Mouse (Mus musculus): ENCODE measurements around the gene AI661453. TPM values are rescaled to one million over a fixed set of nuclear protein-coding genes. Genes with fewer than 3 reads are reported as not detected.

AI661453 gene
- polyA plus RNA-seq, 1 experiment: 13.0 TPM

GRCm38 (mm10) chr17:47512956-47513775 is 76.8 kb downstream of the AI661453 start:
- no peak for DNase-seq
- TF ChIP-seq POLR2A (IDR thresholded peaks at IDR 0.05; ENCODE audit: borderline replicate concordance, extremely low read depth, low read depth, low read length): no peak
- TF ChIP-seq CTCF (IDR thresholded peaks at IDR 0.05; ENCODE audit: insufficient read depth, low read length): no peak
- peaks cover 26% of the 10 kb centered on the region for H3K4me1 ChIP-seq (ENCODE audit: control insufficient read depth, insufficient read depth, low read length)
- no peak overlapping the region for H3K4me3 ChIP-seq (replicated peaks; ENCODE audit: extremely low read depth, low read depth, low read length)
- 53% methylated on average over 10 of the region's 10 CpGs for WGBS

GRCm38 (mm10) chr17:47515180-47515844 is 78.9 kb downstream of the AI661453 start:
- 71% methylated on average over 7 of the region's 7 CpGs for WGBS
- TF ChIP-seq CTCF (IDR thresholded peaks at IDR 0.05; ENCODE audit: insufficient read depth, low read length) (no peak), POLR2A (IDR thresholded peaks at IDR 0.05; ENCODE audit: borderline replicate concordance, extremely low read depth, low read depth, low read length) (no peak)
- Histone ChIP-seq H3K4me3 (replicated peaks; ENCODE audit: extremely low read depth, low read depth, low read length) (no peak overlapping the region), H3K4me1 (ENCODE audit: control insufficient read depth, insufficient read depth, low read length) (peaks cover 25% of the 10 kb centered on the region)
- DNase-seq: no peak

GRCm38 (mm10) chr17:47516232-47516631 is 79.8 kb downstream of the AI661453 start:
- H3K4me3 ChIP-seq (replicated peaks; ENCODE audit: extremely low read depth, low read depth, low read length): no peak overlapping the region
- 0 out of 2 replicates have a peak, but pooled peaks have one; percentile 2 for TF ChIP-seq CTCF (IDR thresholded peaks at IDR 0.05; ENCODE audit: insufficient read depth, low read length)
- no peak for TF ChIP-seq POLR2A (IDR thresholded peaks at IDR 0.05; ENCODE audit: borderline replicate concordance, extremely low read depth, low read depth, low read length)
- peaks cover 23% of the 10 kb centered on the region for H3K4me1 ChIP-seq (ENCODE audit: control insufficient read depth, insufficient read depth, low read length)
- 97% methylated on average over 3 of the region's 3 CpGs for WGBS
- DNase-seq: no peak

- Histone ChIP-seq H3K4me1 (ENCODE audit: control insufficient read depth, insufficient read depth, low read length) (peaks cover 27% of the 10 kb centered on the region), H3K4me3 (replicated peaks; ENCODE audit: extremely low read depth, low read depth, low read length) (no peak overlapping the region)
- 38% methylated on average over 8 of the region's 8 CpGs for whole genome bisulfite sequencing
- no peak for DNase-seq
- TF ChIP-seq CTCF (IDR thresholded peaks at IDR 0.05; ENCODE audit: insufficient read depth, low read length) (no peak), POLR2A (IDR thresholded peaks at IDR 0.05; ENCODE audit: borderline replicate concordance, extremely low read depth, low read depth, low read length) (no peak)
These were observed 81.8 kb downstream of the AI661453 start for GRCm38 (mm10) chr17:47518205-47518604.

Other genes with a start within 250 kb of the AI661453 start
- gene Mrps10, start 67.7 kb upstream of the AI661453 start, polyA plus RNA-seq (2012; rRNA removed): 15.5 and 18.8 TPM in 2 replicates
- gene Guca1b, start 51.2 kb upstream of the AI661453 start, polyA plus RNA-seq (2012; rRNA removed): 1.0 and 1.3 TPM in 2 replicates
- gene Guca1a, start 36.0 kb upstream of the AI661453 start, polyA plus RNA-seq (2012; rRNA removed): 1.1 and 2.9 TPM in 2 replicates
- 0.14 and 0.20 TPM in 2 replicates for gene 1700001C19Rik, start 761 bp downstream of the AI661453 start, polyA plus RNA-seq (2012; rRNA removed)
- gene Taf8, start 65.7 kb downstream of the AI661453 start, polyA plus RNA-seq (2012; rRNA removed): 25.7 and 32.2 TPM in 2 replicates
- 202 and 229 TPM in 2 replicates for gene Ccnd3, start 68.4 kb downstream of the AI661453 start, polyA plus RNA-seq (2012; rRNA removed)
- 7.4 and 9.8 TPM in 2 replicates for gene Bysl, start 174.9 kb downstream of the AI661453 start, polyA plus RNA-seq (2012; rRNA removed)
- 20.0 and 27.3 TPM in 2 replicates for gene Med20, start 175.0 kb downstream of the AI661453 start, polyA plus RNA-seq (2012; rRNA removed)
- gene Gm20517, start 175.0 kb downstream of the AI661453 start, polyA plus RNA-seq (2012; rRNA removed): 0.45 and 0.52 TPM in 2 replicates
- 6.4 and 6.7 TPM in 2 replicates for gene Usp49, start 194.1 kb downstream of the AI661453 start, polyA plus RNA-seq (2012; rRNA removed)

All from lung, adult 2 months (tissue).